Mouse (Mus musculus) liver, embryonic 11.5 days (tissue): ENCODE data around the gene Ifit1bl2. TPM values are rescaled to one million over a fixed set of nuclear protein-coding genes. Genes with fewer than 3 reads are reported as not detected.
"Not testable (repeated sequence)": the region's sequence is repeated elsewhere in the genome, so short reads cannot be mapped to it uniquely, and the experiment has no call there.

Experiments used
- ATAC-seq: fragments of 200-750 bp; cut with Nextera tagmentation; replicated peaks from 2 replicates; pipeline ENCODE4 v1.8.0; 2017; ENCODE audit warnings: moderate number of reproducible peaks, mild to moderate bottlenecking, moderate TSS enrichment, moderate library complexity; ENCODE audit not compliant: low FRiP score
- DNase-seq: peaks from one replicate; pipeline ENCODE4 v3.0.0-alpha.2; 2017; ENCODE audit warnings: low spot score
- H3K27ac ChIP-seq: fragments of 300-500 bp; sonication (generic); 2 replicates; pipeline ENCODE4 v1.5.1; 2014; ENCODE audit warnings: mild to moderate bottlenecking, low read depth, low read length, control low read depth
- H3K27me3 ChIP-seq: fragments of 300-500 bp; sonication (generic); replicated peaks from 2 replicates; pipeline ENCODE4 v1.6.1; 2014; ENCODE audit warnings: low read length, mixed read lengths; ENCODE audit not compliant: control insufficient read depth, insufficient read depth
- H3K36me3 ChIP-seq: fragments of 300-500 bp; sonication (generic); 2 replicates; pipeline ENCODE4 v1.6.1; 2014; ENCODE audit warnings: mild to moderate bottlenecking, low read length, moderate library complexity, mixed read lengths; ENCODE audit not compliant: control insufficient read depth, insufficient read depth
- H3K4me1 ChIP-seq: fragments of 300-500 bp; sonication (generic); replicated peaks from 2 replicates; pipeline ENCODE4 v1.6.1; 2014; ENCODE audit warnings: low read length, mixed read lengths; ENCODE audit not compliant: control insufficient read depth, insufficient read depth
- H3K4me2 ChIP-seq: fragments of 300-500 bp; sonication (generic); 2 replicates; pipeline ENCODE4 v1.6.1; 2014; ENCODE audit warnings: mild to moderate bottlenecking, control low read depth, moderate library complexity
- H3K4me3 ChIP-seq: fragments of 300-500 bp; sonication (generic); 2 replicates; pipeline ENCODE4 v1.5.1; 2014; ENCODE audit warnings: low read depth, low read length, control low read depth
- H3K9ac ChIP-seq: fragments of 300-500 bp; sonication (generic); 2 replicates; pipeline ENCODE4 v1.6.1; 2014; ENCODE audit warnings: low read depth, low read length, control low read depth
- H3K9me3 ChIP-seq: fragments of 300-500 bp; sonication (generic); 2 replicates; pipeline ENCODE4 v1.6.1; 2016; ENCODE audit warnings: low read length, inconsistent platforms, mixed read lengths; ENCODE audit not compliant: control insufficient read depth
- WGBS: fragments of 180-500 bp; shearing (Covaris S2); extraction: QIAGEN DNeasy Blood & Tissue Kit; methylation state at CpG from one replicate; pipeline ENCODE4 v1.1.7; 2014; 5-methylcytosine and 5-hydroxymethylcytosine counted together
- polyA plus RNA-seq: library from polyadenylated mRNA; unstranded; fragments of >200 nt; fragmentation: Nextera tagmentation; extraction: Ambion mirVana; gene quantifications from 2 replicates; pipeline ENCODE4 v1.2.1, GENCODE M21; 2014

Gene Ifit1bl2
- polyA plus RNA-seq, 1 experiment from 2014 or later: not detected

- Histone ChIP-seq H3K27me3 (no peaks in the 10 kb centered on the region), H3K4me2 (no peak overlapping the region), H3K9ac (no peak overlapping the region), H3K4me3 (no peak overlapping the region), H3K36me3 (no peaks in the 10 kb centered on the region), H3K27ac (no peak overlapping the region), H3K9me3 (no peaks in the 10 kb centered on the region), H3K4me1 (no peaks in the 10 kb centered on the region)
- 66% methylated on average over 4 of the region's 4 CpGs for WGBS
- no peak for ATAC-seq
- no peak for DNase-seq
Measured at GRCm38 (mm10) chr19:34624663-34625062, 15.9 kb downstream of the Ifit1bl2 start.

- no peak for DNase-seq
- H3K4me2 ChIP-seq: no peak overlapping the region
- no peak overlapping the region for H3K27ac ChIP-seq
- no peak overlapping the region for H3K9ac ChIP-seq
- no peaks in the 10 kb centered on the region for H3K9me3 ChIP-seq
- H3K4me3 ChIP-seq: no peak overlapping the region
- no peaks in the 10 kb centered on the region for H3K36me3 ChIP-seq
- H3K4me1 ChIP-seq: no peaks in the 10 kb centered on the region
- 89% methylated on average over 6 of the region's 6 CpGs for whole genome bisulfite sequencing
- ATAC-seq: no peak
- H3K27me3 ChIP-seq: no peaks in the 10 kb centered on the region
Measured at GRCm38 (mm10) chr19:34623781-34624180, 16.8 kb downstream of the Ifit1bl2 start.

- no peaks in the 10 kb centered on the region for H3K9me3 ChIP-seq
- 81% methylated on average over 5 of the region's 5 CpGs for WGBS
- H3K27ac ChIP-seq: no peak overlapping the region
- H3K36me3 ChIP-seq: no peaks in the 10 kb centered on the region
- DNase-seq (no peak), ATAC-seq (no peak)
- no peak overlapping the region for H3K4me3 ChIP-seq
- H3K4me1 ChIP-seq: no peaks in the 10 kb centered on the region
- H3K4me2 ChIP-seq: no peak overlapping the region
- no peaks in the 10 kb centered on the region for H3K27me3 ChIP-seq
- no peak overlapping the region for H3K9ac ChIP-seq
Measured at GRCm38 (mm10) chr19:34620871-34621270, 19.7 kb downstream of the Ifit1bl2 start.

- not testable (repeated sequence) for H3K27me3 ChIP-seq, DNase-seq, H3K9ac ChIP-seq, ATAC-seq, H3K4me1 ChIP-seq, H3K9me3 ChIP-seq, H3K4me3 ChIP-seq, H3K27ac ChIP-seq, H3K4me2 ChIP-seq, H3K36me3 ChIP-seq
- WGBS: 78% methylated on average over 4 of the region's 11 CpGs
Measured at GRCm38 (mm10) chr19:34612243-34613001, 28.1 kb downstream of the Ifit1bl2 start.

- not testable (repeated sequence) for H3K36me3 ChIP-seq, H3K4me3 ChIP-seq, H3K27me3 ChIP-seq, H3K9me3 ChIP-seq, H3K9ac ChIP-seq, ATAC-seq, H3K4me1 ChIP-seq, H3K4me2 ChIP-seq, H3K27ac ChIP-seq, DNase-seq
- 65% methylated on average over 3 of the region's 3 CpGs for WGBS
Measured at GRCm38 (mm10) chr19:34610118-34610517, 30.4 kb downstream of the Ifit1bl2 start.

- not testable (repeated sequence) for H3K4me2 ChIP-seq, H3K4me3 ChIP-seq, H3K36me3 ChIP-seq, H3K27ac ChIP-seq, H3K27me3 ChIP-seq, H3K9me3 ChIP-seq, DNase-seq, H3K9ac ChIP-seq, H3K4me1 ChIP-seq, ATAC-seq
- 46% methylated on average over 4 of the region's 4 CpGs for WGBS
Measured at GRCm38 (mm10) chr19:34607237-34608051, 33.1 kb downstream of the Ifit1bl2 start, which contains the start of gene Ifit3b. Gene Ifit3b (plus strand): TSS chr19:34607970.

- DNase-seq: no peak
- Histone ChIP-seq H3K36me3 (no peaks in the 10 kb centered on the region), H3K4me3 (no peak overlapping the region), H3K9me3 (no peaks in the 10 kb centered on the region), H3K4me2 (no peak overlapping the region), H3K27me3 (no peaks in the 10 kb centered on the region), H3K9ac (no peak overlapping the region), H3K4me1 (no peaks in the 10 kb centered on the region), H3K27ac (no peak overlapping the region)
- 82% methylated on average over 3 of the region's 3 CpGs for WGBS
- no peak for ATAC-seq
Measured at GRCm38 (mm10) chr19:34605472-34605871, 35.1 kb downstream of the Ifit1bl2 start.

- not testable (repeated sequence) for H3K4me1 ChIP-seq, ATAC-seq, DNase-seq, H3K27me3 ChIP-seq, H3K27ac ChIP-seq, H3K4me3 ChIP-seq, H3K9ac ChIP-seq, H3K36me3 ChIP-seq, H3K9me3 ChIP-seq, H3K4me2 ChIP-seq
- WGBS: 35% methylated on average over 1 of the region's 1 CpGs
Measured at GRCm38 (mm10) chr19:34601888-34602287, 38.7 kb downstream of the Ifit1bl2 start, which contains the start of gene Ifit1bl1. Gene Ifit1bl1 (minus strand): TSS chr19:34601956.
